Mouse (Mus musculus) megakaryocyte, embryonic 14.5 days (primary cell): ENCODE data around the gene Smurf1.

Experiments used
- FLI1 ChIP-seq: IDR thresholded peaks from 2 replicates; pipeline ENCODE4 v1.6.1; 2012; ENCODE audit warnings: low read length, inconsistent platforms, mixed read lengths
- GATA1 ChIP-seq: IDR thresholded peaks from 3 replicates; pipeline ENCODE4 v1.6.1; 2012; ENCODE audit warnings: mixed read lengths, low read length, inconsistent platforms, borderline replicate concordance

GRCm38 (mm10) chr5:144950428-144951051 lies 15.1 kb downstream of the Smurf1 start:
- TF ChIP-seq FLI1 (no peak), GATA1 (no peak)
